Mouse (Mus musculus) embryo, embryonic 11 days (tissue): ENCODE data around the gene Klri1.
"Not testable (repeated sequence)": the region's sequence is repeated elsewhere in the genome, so short reads cannot be mapped to it uniquely, and the experiment has no call there.

Experiments used
- DNase-seq: peaks from one replicate; pipeline ENCODE4 v3.0.0-alpha.2; 2015

Gene Klri1

DNA sequence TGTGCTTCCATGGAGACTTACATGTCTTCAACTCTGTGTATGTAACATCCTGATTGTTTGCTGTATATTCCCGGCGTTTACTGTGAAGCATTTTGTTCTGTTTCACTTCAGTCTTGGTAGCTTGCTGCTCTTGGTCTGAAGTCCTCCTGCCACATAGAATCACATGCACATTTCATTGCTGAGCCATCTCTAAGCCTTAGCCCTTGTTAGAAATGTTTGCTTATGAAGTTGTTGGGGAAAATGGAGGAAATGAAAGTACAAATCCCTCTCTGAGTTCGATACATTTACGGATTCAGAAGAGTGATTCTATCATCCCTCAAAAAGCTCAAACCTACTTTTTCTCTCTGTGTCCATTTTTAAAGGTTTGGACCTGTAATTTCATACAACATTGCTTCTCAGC lies at the start of gene Klri1:
Gene Klri1, minus strand, starts transcription at position 101 of the 400 bp plus-strand sequence.
- no peak for DNase-seq

DNA sequence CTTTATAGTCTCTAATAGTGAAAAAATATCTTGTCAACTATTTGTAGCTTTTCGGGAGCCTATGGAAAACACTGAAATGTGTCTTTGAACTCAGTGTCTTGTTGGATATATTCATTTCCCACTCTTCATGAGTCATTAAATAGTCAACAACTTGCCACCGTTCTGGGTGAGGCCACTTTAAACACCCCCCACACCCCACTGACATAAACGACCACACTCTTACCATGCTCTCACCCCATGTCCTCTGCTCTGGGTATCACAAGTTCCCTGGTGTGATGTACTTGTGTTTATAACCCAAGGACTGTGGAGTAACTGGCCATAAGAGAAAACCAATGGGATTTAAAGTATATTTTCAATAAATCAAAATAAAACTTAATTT lies 30.7 kb upstream of the Klri1 start:
- no peak for DNase-seq

DNA sequence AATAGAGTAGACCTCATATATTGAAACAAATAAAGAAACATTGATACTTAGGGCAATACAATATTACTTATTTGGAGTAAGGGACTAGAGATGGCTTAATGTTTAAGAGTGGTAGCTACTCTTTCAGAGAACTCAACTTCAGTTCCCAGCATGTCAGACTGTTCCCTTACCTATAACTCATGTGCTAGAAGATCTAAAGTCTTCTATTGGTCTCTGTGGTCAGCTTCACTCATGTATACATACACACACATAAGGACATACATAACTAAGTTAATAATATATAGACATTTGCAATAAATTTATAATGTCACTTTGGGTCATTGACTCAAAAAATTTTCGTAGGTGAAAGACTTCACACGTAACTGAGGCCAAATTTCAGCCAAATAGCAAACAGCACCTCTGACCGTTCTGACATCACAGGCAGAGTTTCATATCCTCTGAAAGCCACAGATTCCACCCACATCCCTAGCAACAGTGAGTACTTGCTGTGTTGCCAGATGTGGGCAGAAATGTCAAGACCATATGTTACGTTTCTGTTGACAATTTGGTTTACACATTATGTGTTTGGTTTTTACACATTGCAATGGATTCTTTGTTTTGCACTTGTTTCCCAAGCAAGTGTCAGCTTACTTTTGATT lies 30.2 kb upstream of the Klri1 start:
- no peak for DNase-seq

DNA sequence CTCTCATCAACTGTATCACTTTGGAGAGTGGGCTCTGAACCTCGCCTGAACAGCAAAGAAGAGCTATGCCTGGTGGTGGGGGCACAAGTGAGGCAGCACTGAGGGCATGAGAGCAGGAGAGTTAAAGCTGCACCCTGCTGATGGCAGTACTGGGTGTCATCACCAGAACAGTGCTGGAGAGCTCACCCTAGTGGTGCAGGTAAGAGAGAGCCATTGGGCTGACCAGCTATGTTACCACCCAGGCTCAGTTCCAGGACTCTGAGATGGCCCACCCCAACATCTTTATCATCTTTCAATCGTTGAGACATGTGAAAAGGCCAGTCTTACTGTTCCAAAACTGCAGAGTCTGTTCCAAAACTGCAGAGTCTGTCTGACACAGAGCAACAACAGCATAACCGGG lies 29.2 kb upstream of the Klri1 start:
- DNase-seq, result no peak

DNA sequence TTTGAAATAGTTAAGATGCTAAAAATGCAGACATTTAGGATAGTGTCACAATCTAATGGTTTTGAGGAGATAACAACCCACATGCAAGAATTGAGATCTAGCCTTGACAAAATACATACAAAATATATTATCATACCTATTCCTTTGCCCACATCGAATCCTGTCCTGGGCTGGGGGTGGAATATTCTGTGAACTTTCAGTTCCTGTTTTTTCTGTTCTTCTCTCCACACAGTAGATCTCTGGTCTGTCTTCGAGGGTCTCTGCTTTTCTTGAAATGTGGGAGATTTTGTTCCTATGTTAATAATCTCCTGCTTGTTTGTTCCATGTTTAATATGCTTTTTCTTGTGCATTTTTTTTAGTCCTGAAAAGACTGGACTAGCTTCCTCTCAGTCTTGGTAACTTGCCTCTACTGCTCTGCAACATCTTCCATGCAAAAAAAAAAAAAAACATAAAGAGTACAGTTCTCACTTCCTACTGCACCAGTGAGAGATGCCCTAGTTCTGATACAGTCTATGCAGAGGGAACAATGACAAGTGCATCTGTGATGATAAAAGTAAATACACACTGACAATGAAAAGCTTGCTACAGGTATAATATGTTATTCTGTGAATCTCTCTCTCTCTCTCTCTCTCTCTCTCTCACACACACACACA lies 23.3 kb upstream of the Klri1 start, which contains the start of gene Klri2:
Gene Klri2, minus strand, starts transcription at position 416 of the 653 bp plus-strand sequence.
- DNase-seq, result no peak

DNA sequence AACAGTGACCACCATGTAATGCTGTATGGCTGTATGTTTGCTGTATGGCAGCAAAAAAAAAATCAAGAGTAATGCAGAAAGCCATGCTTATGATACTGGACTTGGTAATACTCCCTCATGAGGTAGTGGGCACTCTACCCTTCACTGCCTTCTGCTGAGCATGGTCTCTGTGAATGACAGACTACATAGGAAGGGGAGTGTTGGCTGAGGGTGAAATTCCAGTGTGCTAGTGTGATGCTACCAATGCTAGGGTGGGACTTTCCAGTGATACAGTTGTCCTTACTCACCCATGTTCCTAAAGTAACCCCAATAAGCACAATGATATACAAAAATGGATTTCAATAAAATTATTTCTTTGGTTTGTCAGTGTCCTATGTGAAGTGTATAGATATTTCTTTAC lies 19.5 kb upstream of the Klri1 start:
- no peak for DNase-seq

DNA sequence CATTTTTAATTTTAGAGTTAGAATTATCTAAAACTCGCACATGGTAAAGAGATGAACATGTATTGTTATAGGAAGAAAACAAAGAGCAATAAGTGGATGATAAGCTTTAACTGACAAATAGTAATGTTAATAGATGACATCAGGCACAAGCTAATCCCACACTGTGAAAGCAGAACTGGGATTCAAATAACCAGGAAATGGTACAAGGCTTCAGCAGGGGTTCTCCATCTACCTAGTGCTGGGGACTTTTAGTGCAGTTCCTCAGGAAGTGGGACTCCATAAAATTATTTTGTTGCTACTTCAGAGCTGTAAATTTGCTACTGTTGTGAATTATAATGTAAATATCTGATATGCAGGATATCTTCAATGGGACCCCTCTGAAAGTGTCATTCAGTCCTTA lies 10.3 kb upstream of the Klri1 start:
- no peak for DNase-seq

DNA sequence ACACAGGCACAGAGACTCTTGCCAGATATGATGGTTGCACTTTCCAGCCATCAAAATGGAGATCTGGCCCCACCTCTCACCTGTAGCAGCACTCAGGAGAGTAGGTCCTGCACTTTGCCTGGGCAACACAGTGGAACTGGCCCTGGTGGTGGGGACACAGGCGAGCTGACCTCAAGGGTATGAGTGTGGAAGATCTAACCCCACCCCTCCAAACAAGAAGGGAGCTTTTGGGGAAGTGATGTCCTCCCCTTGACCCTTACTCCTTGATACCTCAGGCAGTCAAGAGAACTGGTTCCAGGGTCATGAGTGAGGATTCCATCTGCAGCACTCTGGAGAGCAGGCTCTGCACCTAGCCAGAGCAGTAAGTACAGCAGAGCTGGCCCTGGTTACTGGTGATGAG lies 4.5 kb upstream of the Klri1 start:
- no peak for DNase-seq

DNA sequence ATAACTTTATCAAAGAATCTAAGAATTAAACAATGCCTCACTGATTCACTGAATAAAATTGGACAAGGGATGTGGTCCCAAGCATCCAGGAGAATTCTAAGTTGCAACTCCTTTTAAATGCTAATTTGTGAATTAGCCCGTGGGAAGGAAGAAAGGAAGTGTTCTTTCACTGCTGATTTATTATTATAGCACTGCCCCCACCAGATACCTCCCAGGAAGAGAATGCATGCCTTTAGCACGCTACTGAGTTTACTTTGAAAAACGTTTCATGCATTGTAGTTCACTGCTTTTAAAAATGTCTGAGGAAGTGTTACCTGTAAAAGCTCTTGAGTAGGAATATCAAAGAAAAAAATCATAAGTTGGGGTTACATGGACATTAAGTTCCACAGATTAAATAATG lies 3.6 kb upstream of the Klri1 start:
- DNase-seq, result peak; percentile 1

DNA sequence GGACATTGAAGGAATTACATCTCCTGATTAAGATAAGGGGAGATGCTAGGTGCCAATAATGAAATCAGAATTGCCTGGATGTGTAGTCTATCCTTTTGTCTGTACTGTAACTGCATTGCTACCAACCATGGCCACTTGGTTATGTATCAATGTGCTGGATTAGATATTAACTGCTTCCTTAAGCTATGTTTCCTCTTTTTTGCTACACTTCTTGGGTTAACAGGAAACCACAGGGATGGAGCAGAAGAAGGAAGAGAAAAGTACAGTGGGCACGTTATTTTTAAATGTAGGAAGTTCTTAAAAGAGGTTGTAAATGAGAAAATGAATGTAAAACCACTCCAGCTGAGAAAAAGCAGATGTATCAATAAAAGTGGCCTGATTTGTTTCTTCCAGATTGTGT lies 3.4 kb downstream of the Klri1 start:
- no peak for DNase-seq

DNA sequence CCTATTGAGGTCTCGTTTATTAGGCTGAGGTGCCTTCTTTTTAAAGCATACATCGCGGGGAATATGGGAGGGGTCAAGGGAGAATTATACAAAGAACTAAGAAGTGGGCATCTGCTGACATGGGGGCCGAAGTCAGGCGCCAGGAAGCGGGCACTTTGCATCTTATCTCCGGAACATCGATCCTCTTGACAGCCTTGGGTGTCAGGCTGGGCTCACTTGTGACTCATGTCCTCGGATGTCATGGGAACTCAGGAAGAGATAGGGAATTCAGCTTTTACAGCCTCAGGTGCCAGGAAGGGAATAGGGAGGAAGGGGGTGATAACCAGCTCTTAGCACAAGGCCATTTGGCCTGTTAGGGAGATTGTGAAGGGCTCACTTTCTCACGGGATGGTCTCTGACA lies 25.5 kb downstream of the Klri1 start:
- DNase-seq, result not testable (repeated sequence)

DNA sequence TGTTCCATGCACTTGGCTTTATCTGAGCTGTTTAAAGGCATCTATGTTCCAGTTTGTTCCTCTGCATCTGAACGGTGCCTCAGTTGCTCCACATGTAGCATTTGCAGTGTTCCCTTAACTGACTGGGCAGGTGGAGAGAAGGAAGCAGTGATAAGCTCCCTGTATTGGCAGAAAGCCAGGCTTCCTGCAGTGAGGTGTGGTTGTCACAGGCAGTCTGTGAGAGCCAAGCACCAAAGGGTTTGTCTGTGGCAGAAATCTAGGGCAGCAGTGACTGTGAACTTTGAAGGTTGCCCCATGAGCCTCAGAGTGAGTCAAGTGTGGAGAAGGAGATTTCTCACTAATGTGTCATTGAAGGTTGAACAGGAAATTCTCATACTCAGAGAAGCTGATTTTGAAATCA lies 36.6 kb downstream of the Klri1 start:
- no peak for DNase-seq

DNA sequence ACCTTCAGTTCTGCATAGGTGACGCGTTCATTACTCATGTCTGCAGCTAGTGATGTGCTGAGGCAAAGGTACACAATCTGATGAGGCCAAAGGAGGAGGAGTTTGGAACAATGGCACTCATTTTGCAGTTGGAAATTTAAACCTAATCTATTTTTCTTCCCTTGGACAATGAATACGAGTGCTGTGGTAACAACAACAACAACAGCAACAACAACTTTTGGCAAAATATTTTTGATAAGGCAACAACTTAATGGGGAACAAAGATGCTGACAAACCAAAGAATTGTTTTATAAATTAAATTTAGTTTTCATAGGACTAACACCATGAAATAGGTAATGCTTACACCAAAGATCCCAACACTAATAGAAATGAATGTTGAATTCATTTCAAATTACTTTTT lies 38.1 kb downstream of the Klri1 start, which contains the start of gene Klrc1:
Gene Klrc1, minus strand, starts transcription at position 101 of the 400 bp plus-strand sequence.
- DNase-seq, result no peak

DNA sequence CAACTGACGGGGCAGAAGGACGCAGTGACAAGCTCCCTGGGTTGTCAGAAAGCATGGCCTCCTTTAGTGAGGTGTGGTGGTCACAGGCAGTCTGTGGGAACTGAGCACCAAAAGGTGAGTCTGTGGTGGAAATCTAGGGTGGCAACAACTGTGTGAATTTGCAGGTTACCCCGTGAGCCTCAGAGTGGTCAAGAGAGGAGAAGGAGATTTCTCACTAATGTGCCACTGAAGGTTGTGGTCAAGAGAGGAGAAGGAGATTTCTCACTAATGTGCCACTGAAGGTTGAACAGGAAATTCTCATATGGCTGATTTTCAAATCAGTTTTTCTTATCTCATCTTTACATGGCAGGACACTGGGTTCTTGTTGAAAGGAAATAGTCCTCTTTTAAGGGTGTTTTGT lies 55.6 kb downstream of the Klri1 start:
- DNase-seq, result not testable (repeated sequence)

DNA sequence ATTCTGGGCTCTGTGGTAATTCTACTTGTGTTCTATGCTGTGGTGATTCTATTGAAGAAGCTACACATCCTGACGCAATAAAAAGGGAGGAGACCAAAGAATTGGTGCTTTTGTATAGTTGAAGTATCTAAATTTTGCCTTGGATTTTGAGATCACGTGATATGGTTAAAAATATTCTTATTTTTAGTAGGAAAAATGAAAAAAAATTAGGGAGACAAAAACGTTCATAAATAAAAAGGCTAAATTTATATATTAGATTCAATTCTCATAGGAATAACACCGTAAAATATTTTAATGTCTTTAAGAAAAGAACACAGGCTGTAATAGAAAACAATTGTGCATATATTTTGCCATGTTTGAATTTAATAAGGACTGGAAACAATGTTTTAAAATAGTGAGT lies 56.3 kb downstream of the Klri1 start, which contains the start of gene Klrc2:
Gene Klrc2, minus strand, starts transcription at position 101 of the 400 bp plus-strand sequence.
- DNase-seq, result not testable (repeated sequence)
